Mouse (Mus musculus): ENCODE measurements around the gene Wnk4. TPM values are rescaled to one million over a fixed set of nuclear protein-coding genes. Genes with fewer than 3 reads are reported as not detected.

Wnk4 gene
- polyA plus RNA-seq, 1 experiment from 2014 or later, result 23.5 TPM

DNA sequence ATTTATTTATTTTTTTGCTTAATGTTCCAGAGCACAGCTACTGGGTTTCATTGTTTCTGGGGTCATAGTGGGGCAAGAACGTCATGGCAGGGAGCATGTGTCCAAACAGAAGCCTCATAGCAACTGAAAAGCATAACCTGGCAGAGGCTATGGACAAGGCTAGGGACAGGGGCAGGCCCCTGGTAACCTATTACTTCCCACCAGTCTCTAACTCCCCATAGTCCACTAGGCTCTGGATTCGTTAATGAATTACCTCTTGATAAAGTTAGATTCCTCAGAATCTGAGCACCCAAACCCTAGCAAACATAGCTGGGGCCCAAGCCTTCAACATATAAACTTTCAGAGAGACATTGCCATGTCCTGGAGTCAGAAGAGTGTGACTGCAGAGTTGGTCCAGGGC, 9.3 kb upstream of the Wnk4 start:
- no peaks in the 10 kb centered on the region for H3K27me3 ChIP-seq (ENCODE audit: control insufficient read depth, insufficient read depth, low read length)
- H3K4me3 ChIP-seq (replicated peaks; ENCODE audit: low read length), result no peak overlapping the region
- H3K4me1 ChIP-seq (ENCODE audit: control insufficient read depth, insufficient read depth, low read length), result peaks cover 29% of the 10 kb centered on the region
- no peak overlapping the region for H3K9ac ChIP-seq (ENCODE audit: low read length)
- H3K27ac ChIP-seq (ENCODE audit: low read length), result no peak overlapping the region
- ATAC-seq (ENCODE audit: insufficient read depth, low FRiP score), result no peak
- 76% methylated on average over 2 of the region's 2 CpGs for WGBS
- 0 out of 2 replicates have a peak, but pooled peaks cover 2% of the 10 kb centered on the region for H3K36me3 ChIP-seq (ENCODE audit: control insufficient read depth, insufficient read depth, low read length)
- no peak overlapping the region for H3K4me2 ChIP-seq (ENCODE audit: low read depth, low read length)
- H3K9me3 ChIP-seq (replicated peaks; ENCODE audit: control insufficient read depth, low read length), result no peaks in the 10 kb centered on the region

DNA sequence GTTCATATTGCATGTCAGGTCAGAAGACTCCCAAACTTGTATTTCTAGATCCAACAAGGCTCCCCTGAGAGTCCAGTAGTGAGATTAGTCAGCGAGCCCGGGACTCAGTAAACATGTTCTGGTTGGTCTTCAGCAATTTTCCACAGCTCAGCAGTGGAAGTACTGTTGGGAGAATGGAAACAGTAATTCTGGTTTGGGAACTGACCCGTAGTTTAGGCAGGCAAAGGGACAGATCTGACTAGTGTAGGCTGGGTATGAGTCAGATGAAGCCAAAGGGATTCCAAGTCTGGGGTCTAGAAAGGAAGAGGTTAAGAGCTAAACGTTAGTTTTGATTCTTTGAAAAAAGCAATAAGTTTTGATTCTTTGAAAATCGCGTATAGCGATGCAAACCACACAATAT, 7.4 kb upstream of the Wnk4 start:
- H3K9ac ChIP-seq (ENCODE audit: low read length), result peak overlapping the region; percentile 94
- no peaks in the 10 kb centered on the region for H3K9me3 ChIP-seq (replicated peaks; ENCODE audit: control insufficient read depth, low read length)
- H3K36me3 ChIP-seq (ENCODE audit: control insufficient read depth, insufficient read depth, low read length), result 0 out of 2 replicates have a peak, but pooled peaks cover 6% of the 10 kb centered on the region
- peaks cover 20% of the 10 kb centered on the region for H3K4me1 ChIP-seq (ENCODE audit: control insufficient read depth, insufficient read depth, low read length)
- ATAC-seq (ENCODE audit: insufficient read depth, low FRiP score), result 0 out of 2 replicates have a peak, but pooled peaks have one; percentile 20
- H3K4me2 ChIP-seq (ENCODE audit: low read depth, low read length), result peak overlapping the region; percentile 96
- H3K27ac ChIP-seq (ENCODE audit: low read length), result peak overlapping the region; percentile 95
- H3K4me3 ChIP-seq (replicated peaks; ENCODE audit: low read length), result peak overlapping the region; percentile 79
- 3% methylated on average over 7 of the region's 7 CpGs for WGBS
- H3K27me3 ChIP-seq (ENCODE audit: control insufficient read depth, insufficient read depth, low read length), result no peaks in the 10 kb centered on the region

DNA sequence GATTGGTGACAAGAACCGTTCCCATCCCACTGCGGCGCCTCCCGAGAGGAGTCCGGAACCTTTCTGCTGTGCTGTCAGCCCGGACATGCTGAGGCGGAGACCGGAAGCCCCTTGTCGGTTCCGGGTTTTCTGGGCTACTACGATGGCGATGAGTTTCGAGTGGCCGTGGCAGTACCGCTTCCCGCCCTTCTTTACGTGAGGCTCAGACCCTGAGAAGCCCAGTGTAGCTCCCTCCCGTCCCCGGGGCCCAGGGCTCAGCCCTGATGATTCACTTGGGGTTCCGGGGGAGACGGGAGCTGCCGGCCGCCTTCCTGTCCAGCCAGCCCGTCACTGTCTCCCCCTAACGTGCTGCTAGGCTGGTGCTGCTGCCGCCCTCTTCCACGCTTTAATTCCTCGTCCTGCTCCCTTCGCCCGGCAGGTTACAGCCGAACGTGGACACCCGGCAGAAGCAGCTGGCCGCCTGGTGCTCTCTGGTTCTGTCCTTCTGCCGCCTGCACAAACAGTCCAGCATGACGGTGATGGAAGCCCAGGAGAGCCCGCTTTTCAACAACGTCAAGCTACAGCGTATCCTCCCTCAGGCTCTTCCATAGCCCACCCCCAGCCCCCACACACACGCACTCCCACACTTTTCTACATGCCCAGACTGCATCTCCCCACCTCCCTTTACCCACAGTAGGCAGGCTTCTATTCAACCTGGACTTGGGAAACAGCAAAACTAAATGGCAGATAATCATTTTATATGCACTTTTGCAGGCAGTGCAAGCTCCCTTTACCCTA, 6.6 kb upstream of the Wnk4 start, which contains the start of gene Vps25:
TSS of gene Vps25 (plus strand) at position 95 of the 777 bp plus-strand sequence.
- Histone ChIP-seq H3K4me1 (ENCODE audit: control insufficient read depth, insufficient read depth, low read length) (peaks cover 20% of the 10 kb centered on the region), H3K27me3 (ENCODE audit: control insufficient read depth, insufficient read depth, low read length) (no peaks in the 10 kb centered on the region), H3K27ac (ENCODE audit: low read length) (peak within 1 kb of the TSS; percentile 95), H3K9me3 (replicated peaks; ENCODE audit: control insufficient read depth, low read length) (no peaks in the 10 kb centered on the region), H3K4me2 (ENCODE audit: low read depth, low read length) (peak within 1 kb of the TSS; percentile 96), H3K36me3 (ENCODE audit: control insufficient read depth, insufficient read depth, low read length) (peaks cover 7% of the 10 kb centered on the region; the same call in 1 of the 2 replicates), H3K9ac (ENCODE audit: low read length) (peak within 1 kb of the TSS; percentile 94), H3K4me3 (replicated peaks; ENCODE audit: low read length) (peak within 1 kb of the TSS; percentile 79)
- WGBS, result under 1% methylated on average over 40 of the region's 40 CpGs
- ATAC-seq (ENCODE audit: insufficient read depth, low FRiP score), result peak; percentile 85; the same call in 1 of the 2 replicates

DNA sequence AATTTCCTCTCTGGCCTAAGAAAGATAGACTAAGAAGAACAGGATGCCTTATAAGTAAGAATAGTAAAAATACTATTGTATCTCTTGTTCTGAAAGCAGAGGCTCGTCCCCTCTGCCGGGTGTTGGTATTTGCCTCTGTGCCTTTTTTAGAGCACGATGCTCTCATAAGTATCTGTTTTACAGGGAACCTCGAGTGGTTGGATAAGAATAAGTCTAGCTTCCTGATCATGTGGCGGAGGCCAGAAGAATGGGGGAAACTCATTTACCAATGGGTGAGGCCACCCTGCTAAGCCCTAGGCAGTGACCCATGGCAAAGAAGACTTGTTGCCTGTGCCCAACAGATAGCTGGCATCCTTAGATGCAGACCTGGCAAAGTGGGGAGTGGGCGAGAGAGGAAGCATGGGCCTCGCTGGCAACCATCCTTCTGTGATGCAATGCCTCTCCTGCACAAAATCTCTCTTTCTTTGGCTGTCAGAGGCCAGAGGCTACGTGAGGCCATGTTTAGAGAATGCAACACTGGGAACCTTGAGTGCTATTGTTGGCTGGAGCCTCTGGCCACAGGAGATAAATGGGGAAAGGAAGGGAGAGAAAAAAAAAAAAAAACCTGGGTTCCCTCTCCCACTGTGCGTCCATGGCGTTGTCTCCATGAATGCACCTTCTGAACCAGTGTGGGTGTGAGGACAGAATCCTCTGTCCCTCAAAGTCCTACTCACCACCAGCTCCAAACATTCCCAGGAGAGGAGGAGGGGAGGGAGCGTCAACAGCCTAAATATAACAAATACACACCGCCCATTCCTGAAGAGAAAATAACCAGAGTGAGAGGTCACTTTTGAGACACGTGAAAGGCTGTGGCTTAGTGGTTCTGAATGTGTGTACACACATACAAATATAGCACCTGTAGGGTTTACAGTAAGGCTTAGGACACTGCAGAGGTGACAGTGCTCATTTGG, 4.3 kb upstream of the Wnk4 start:
- H3K4me1 ChIP-seq (ENCODE audit: control insufficient read depth, insufficient read depth, low read length), result peaks cover 36% of the 10 kb centered on the region
- 82% methylated on average over 13 of the region's 13 CpGs for WGBS

DNA sequence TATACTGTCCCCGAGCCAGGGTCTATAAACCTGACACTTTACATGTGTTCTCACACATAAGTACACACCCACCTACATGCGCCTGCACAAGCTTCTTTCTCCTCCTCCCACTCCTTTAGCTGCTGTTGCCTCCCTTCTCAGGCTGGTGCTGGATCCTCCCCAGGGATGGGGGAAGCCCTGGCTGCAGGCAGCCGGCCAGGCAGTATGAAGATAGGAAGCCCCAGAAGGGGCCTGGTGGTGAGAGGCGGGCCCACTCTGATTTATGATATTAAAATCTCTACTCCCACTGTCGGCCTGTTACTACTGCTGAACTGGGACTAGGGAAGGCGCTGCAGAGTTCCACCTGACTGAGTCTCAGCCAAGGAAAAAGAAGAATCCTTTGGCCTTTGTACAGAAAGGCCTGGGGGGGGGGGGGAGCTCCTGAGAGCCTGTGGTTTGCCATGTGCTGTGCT, 1.1 kb upstream of the Wnk4 start:
- Histone ChIP-seq H3K4me1 (ENCODE audit: control insufficient read depth, insufficient read depth, low read length) (peaks cover 41% of the 10 kb centered on the region), H3K4me3 (replicated peaks; ENCODE audit: low read length) (peak overlapping the region; percentile 62), H3K9ac (ENCODE audit: low read length) (peak overlapping the region; percentile 83), H3K27me3 (ENCODE audit: control insufficient read depth, insufficient read depth, low read length) (peaks cover 8% of the 10 kb centered on the region), H3K27ac (ENCODE audit: low read length) (peak overlapping the region; percentile 93), H3K9me3 (replicated peaks; ENCODE audit: control insufficient read depth, low read length) (no peaks in the 10 kb centered on the region), H3K4me2 (ENCODE audit: low read depth, low read length) (peak overlapping the region; percentile 88), H3K36me3 (ENCODE audit: control insufficient read depth, insufficient read depth, low read length) (peaks cover 9% of the 10 kb centered on the region; the same call in 1 of the 2 replicates)
- ATAC-seq (ENCODE audit: insufficient read depth, low FRiP score), result peak; percentile 31
- 7% methylated on average over 6 of the region's 6 CpGs for WGBS

More for the DNA sequence above, 4.3 kb upstream of the Wnk4 start:
- H3K27ac ChIP-seq (ENCODE audit: low read length), result no peak overlapping the region; the same call in 1 of the 2 replicates
- no peaks in the 10 kb centered on the region for H3K9me3 ChIP-seq (replicated peaks; ENCODE audit: control insufficient read depth, low read length)
- H3K27me3 ChIP-seq (ENCODE audit: control insufficient read depth, insufficient read depth, low read length), result no peaks in the 10 kb centered on the region
- H3K4me2 ChIP-seq (ENCODE audit: low read depth, low read length), result no peak overlapping the region
- no peak overlapping the region for H3K4me3 ChIP-seq (replicated peaks; ENCODE audit: low read length)
- no peak overlapping the region for H3K9ac ChIP-seq (ENCODE audit: low read length)
- ATAC-seq (ENCODE audit: insufficient read depth, low FRiP score), result no peak
- H3K36me3 ChIP-seq (ENCODE audit: control insufficient read depth, insufficient read depth, low read length), result peaks cover 9% of the 10 kb centered on the region; the same call in 1 of the 2 replicates

DNA sequence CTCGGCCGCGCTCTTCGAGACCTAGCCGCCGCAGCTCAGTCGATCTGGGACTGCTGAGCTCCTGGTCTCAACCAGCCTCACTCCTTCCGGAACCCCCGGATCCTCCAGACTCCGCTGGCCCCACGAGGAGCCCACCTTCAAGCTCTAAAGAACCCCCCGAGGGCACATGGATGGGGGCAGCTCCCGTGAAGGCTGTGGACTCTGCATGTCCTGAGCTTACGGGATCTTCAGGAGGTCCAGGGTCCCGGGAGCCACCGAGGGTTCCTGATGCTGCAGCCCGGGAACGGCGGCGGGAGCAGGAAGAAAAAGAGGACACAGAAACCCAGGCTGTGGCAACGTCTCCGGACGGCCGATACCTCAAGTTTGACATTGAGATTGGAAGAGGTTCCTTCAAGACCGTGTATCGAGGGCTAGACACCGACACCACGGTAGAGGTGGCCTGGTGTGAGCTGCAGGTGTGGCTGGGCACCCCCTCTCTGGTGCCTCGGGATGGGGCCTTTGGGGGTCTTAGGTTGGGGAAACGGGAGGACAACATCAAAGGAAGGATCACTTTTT, 536 bp downstream of the Wnk4 start:
- Histone ChIP-seq H3K4me1 (ENCODE audit: control insufficient read depth, insufficient read depth, low read length) (peaks cover 44% of the 10 kb centered on the region), H3K9me3 (replicated peaks; ENCODE audit: control insufficient read depth, low read length) (no peaks in the 10 kb centered on the region), H3K9ac (ENCODE audit: low read length) (peak overlapping the region; percentile 83), H3K4me3 (replicated peaks; ENCODE audit: low read length) (peak overlapping the region; percentile 62), H3K27ac (ENCODE audit: low read length) (peak overlapping the region; percentile 93), H3K36me3 (ENCODE audit: control insufficient read depth, insufficient read depth, low read length) (peaks cover 8% of the 10 kb centered on the region; the same call in 1 of the 2 replicates), H3K4me2 (ENCODE audit: low read depth, low read length) (peak overlapping the region; percentile 88), H3K27me3 (ENCODE audit: control insufficient read depth, insufficient read depth, low read length) (peaks cover 13% of the 10 kb centered on the region)
- ATAC-seq (ENCODE audit: insufficient read depth, low FRiP score), result no peak; the same call in 1 of the 2 replicates
- 1% methylated on average over 30 of the region's 30 CpGs for WGBS

DNA sequence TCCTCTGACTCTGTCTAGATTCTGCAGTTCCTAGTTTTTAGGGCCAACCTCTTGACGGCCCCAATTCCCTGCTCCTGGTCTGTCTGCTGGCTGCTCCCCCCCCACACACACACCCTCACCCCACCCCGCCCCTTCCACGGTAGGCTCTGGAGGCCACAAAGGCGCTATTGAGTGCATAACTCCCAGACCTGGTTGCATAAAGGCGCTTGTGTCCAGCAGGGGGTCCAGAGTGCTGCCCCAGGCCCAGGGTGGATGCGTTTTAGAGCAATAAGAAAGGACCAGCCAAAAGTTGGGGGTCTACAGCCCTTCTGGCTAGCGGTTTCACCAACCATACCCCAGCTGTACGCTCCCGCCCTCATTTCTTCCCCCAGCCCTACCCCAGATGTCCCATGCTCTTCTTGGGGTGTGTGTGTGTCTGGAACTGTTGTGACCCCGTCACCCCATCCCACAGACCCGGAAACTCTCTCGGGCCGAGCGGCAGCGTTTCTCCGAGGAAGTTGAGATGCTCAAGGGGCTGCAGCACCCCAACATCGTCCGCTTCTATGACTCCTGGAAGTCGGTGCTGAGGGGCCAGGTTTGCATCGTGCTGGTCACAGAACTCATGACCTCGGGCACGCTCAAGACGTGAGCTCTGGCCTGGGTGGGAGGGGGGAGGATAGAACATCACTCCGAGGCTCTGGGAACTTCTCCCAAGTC, 2.1 kb downstream of the Wnk4 start:
- Histone ChIP-seq H3K4me3 (replicated peaks; ENCODE audit: low read length) (peak overlapping the region; percentile 62), H3K36me3 (ENCODE audit: control insufficient read depth, insufficient read depth, low read length) (peaks cover 3% of the 10 kb centered on the region; the same call in 1 of the 2 replicates), H3K4me2 (ENCODE audit: low read depth, low read length) (peak overlapping the region; percentile 88), H3K27me3 (ENCODE audit: control insufficient read depth, insufficient read depth, low read length) (peaks cover 17% of the 10 kb centered on the region), H3K4me1 (ENCODE audit: control insufficient read depth, insufficient read depth, low read length) (peaks cover 46% of the 10 kb centered on the region), H3K9ac (ENCODE audit: low read length) (peak overlapping the region; percentile 66), H3K27ac (ENCODE audit: low read length) (no peak overlapping the region), H3K9me3 (replicated peaks; ENCODE audit: control insufficient read depth, low read length) (no peaks in the 10 kb centered on the region)
- ATAC-seq (ENCODE audit: insufficient read depth, low FRiP score), result no peak
- WGBS, result 9% methylated on average over 24 of the region's 24 CpGs
